Mouse (Mus musculus) lung, postnatal 0 days (tissue): Measurements from ENCODE around the gene Wdr64.

ENCODE experiments used
- CTCF ChIP-seq: IDR thresholded peaks from 2 replicates; pipeline ENCODE4 v1.5.1; 2016; ENCODE audit warnings: antibody characterized with exemption, mild to moderate bottlenecking
- EP300 ChIP-seq: IDR thresholded peaks from 2 replicates; pipeline ENCODE4 v1.6.1; 2016; ENCODE audit warnings: antibody characterized with exemption, mild to moderate bottlenecking, control low read depth

DNA sequence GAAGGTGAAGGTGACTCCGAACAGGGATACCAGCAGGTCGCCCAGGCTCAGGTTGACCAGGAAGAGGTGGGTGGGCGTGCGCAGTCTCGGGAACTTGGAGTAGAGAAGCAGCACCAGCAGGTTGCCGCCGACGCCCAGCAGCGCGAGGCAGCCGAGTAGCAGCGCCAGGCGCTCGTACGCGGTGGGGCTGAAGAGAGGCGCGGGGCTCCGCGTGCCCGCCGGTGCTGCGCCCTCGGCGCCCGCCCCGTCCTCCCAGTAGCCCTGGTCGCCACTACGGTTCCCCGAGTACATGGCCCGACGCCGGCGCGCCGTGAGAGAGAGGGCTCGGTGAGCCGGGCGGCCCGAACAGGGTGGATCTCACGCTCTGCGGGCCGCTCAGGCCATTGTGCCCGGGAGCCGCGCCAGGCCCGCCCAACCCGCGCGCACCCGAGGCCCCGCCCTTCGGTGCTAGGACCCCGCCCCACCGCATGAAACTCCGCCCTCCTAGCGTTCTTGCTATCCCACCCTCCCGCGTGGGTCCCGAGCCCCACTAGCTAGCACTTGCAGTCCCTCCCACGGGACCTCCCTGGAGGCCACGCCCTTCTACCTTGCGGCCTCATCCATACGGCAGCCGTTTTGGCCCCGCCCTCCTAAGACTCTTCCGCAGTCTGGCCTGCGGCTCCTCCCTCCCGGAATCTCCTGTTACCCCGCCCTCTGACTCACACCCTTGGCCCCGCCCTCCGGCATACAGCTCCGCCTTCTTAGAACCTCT, 6.0 kb upstream of the Wdr64 start, which contains the start of the genes Opn3 and Chml:
- TF ChIP-seq CTCF (no peak), EP300 (no peak)
